Mouse (Mus musculus): ENCODE results near the gene Ano9. TPM values are rescaled to one million over a fixed set of nuclear protein-coding genes. Genes with fewer than 3 reads are reported as not detected.

Gene Ano9
- 0.27 and 0.32 TPM in 2 replicates for polyA plus RNA-seq (2014; fragmentation: Nextera tagmentation; extraction: Ambion mirVana)

- Histone ChIP-seq H3K36me3 (replicated peaks; ENCODE audit: control insufficient read depth, insufficient read depth) (no peaks in the 10 kb centered on the region), H3K27me3 (ENCODE audit: control insufficient read depth, insufficient read depth, low read length) (peaks cover 6% of the 10 kb centered on the region; the same call in 1 of the 2 replicates), H3K9me3 (ENCODE audit: control insufficient read depth, low read length) (no peaks in the 10 kb centered on the region), H3K4me3 (replicated peaks; ENCODE audit: low read length) (no peak within 1 kb of the TSS), H3K9ac (no peak within 1 kb of the TSS), H3K4me1 (replicated peaks; ENCODE audit: control insufficient read depth, insufficient read depth, low read length) (no peaks in the 10 kb centered on the region), H3K4me2 (replicated peaks) (no peak within 1 kb of the TSS), H3K27ac (no peak within 1 kb of the TSS)
- DNase-seq (ENCODE audit: low spot score) (no peak), ATAC-seq (ENCODE audit: low FRiP score) (no peak)
- WGBS = 21% methylated on average over 8 of the region's 9 CpGs
These were observed at the start of gene Ano9 for GRCm38 (mm10) chr7:141117636-141118035. Gene Ano9, minus strand, starts transcription at chr7:141117806.

DNA sequence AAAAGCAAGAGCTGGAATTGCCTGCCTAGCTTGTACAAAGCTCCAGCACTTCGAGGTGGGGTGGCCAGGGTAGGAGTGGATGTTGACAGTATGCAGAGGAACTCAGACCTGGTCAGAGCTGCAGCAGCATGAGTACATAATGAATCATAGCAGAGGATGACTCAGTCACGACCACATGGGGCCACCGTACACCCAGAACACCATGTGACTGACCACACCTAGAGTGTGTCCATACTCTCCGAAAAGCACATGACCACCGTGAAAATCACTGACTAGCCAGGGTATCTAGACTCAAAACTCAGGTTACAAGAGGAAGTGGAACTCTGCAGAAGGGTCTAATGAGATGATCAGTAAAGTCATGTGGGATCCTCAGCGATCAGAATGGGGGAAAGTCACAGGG is 47.2 kb upstream of the Ano9 start:
- no peaks in the 10 kb centered on the region for H3K27me3 ChIP-seq (ENCODE audit: control insufficient read depth, insufficient read depth, low read length)
- no peak for DNase-seq (ENCODE audit: low spot score)
- H3K4me2 ChIP-seq (replicated peaks) = no peak overlapping the region
- H3K9me3 ChIP-seq (ENCODE audit: control insufficient read depth, low read length) = no peaks in the 10 kb centered on the region
- no peak overlapping the region for H3K27ac ChIP-seq
- ATAC-seq (ENCODE audit: low FRiP score) = no peak
- WGBS = 96% methylated on average over 6 of the region's 6 CpGs
- no peak overlapping the region for H3K9ac ChIP-seq
- peaks cover 8% of the 10 kb centered on the region; the same call in 1 of the 2 replicates for H3K4me1 ChIP-seq (replicated peaks; ENCODE audit: control insufficient read depth, insufficient read depth, low read length)
- H3K4me3 ChIP-seq (replicated peaks; ENCODE audit: low read length) = no peak overlapping the region
- peaks cover 34% of the 10 kb centered on the region for H3K36me3 ChIP-seq (replicated peaks; ENCODE audit: control insufficient read depth, insufficient read depth)

DNA sequence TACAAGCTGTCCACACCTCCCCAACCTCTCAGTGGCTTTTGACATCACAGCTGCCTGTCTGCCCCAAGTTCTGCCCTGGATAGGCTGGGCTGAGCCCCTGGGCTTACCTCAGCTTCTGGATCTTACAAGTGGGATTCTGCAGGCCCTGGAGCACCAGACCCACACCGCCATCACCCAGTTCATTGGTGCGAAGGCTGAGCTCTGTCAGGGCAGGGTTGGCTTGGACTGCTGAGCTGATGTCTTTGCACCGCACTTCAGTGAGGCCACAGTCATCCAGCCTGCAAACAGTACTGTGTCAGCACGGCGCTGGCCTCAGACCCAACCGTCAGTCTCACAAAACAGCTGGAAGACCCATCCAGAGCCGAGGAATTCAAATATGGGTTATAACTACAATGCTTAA is 46.8 kb upstream of the Ano9 start:
- Histone ChIP-seq H3K9me3 (ENCODE audit: control insufficient read depth, low read length) (no peaks in the 10 kb centered on the region), H3K4me1 (replicated peaks; ENCODE audit: control insufficient read depth, insufficient read depth, low read length) (peaks cover 8% of the 10 kb centered on the region; the same call in 1 of the 2 replicates), H3K36me3 (replicated peaks; ENCODE audit: control insufficient read depth, insufficient read depth) (peaks cover 34% of the 10 kb centered on the region), H3K4me2 (replicated peaks) (no peak overlapping the region), H3K9ac (no peak overlapping the region), H3K27ac (no peak overlapping the region), H3K4me3 (replicated peaks; ENCODE audit: low read length) (no peak overlapping the region), H3K27me3 (ENCODE audit: control insufficient read depth, insufficient read depth, low read length) (no peaks in the 10 kb centered on the region)
- no peak for DNase-seq (ENCODE audit: low spot score)
- ATAC-seq (ENCODE audit: low FRiP score) = no peak
- WGBS = 92% methylated on average over 7 of the region's 7 CpGs

GRCm38 (mm10) chr7:141155362-141155761 is 37.8 kb upstream of the Ano9 start:
- no peak overlapping the region for H3K27ac ChIP-seq
- H3K4me3 ChIP-seq (replicated peaks; ENCODE audit: low read length) = no peak overlapping the region
- H3K4me1 ChIP-seq (replicated peaks; ENCODE audit: control insufficient read depth, insufficient read depth, low read length) = no peaks in the 10 kb centered on the region
- no peaks in the 10 kb centered on the region for H3K9me3 ChIP-seq (ENCODE audit: control insufficient read depth, low read length)
- peaks cover 60% of the 10 kb centered on the region for H3K36me3 ChIP-seq (replicated peaks; ENCODE audit: control insufficient read depth, insufficient read depth)
- 91% methylated on average over 9 of the region's 9 CpGs for WGBS
- H3K4me2 ChIP-seq (replicated peaks) = no peak overlapping the region
- no peaks in the 10 kb centered on the region for H3K27me3 ChIP-seq (ENCODE audit: control insufficient read depth, insufficient read depth, low read length)
- ATAC-seq (ENCODE audit: low FRiP score) (no peak), DNase-seq (ENCODE audit: low spot score) (no peak)
- no peak overlapping the region for H3K9ac ChIP-seq

DNA sequence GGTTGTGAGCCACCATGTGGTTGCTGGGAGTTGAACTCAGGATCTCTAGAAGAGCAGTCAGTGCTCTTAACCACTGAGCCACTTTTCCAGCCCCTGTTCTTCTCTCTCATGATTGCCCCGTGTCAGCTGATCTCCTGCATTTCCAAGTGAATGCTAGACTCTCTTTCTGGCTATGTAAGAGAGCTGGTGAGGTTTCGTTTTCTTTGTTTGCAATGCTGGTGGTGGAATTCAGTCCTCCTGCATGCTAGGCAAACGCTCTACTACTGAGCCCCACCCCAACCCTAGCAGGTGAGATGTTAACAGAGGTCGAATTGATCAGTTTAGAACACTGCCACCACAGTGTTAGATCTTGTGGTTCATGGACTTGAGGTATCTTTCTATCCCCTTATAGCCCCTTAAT is 31.0 kb upstream of the Ano9 start:
- no peak overlapping the region for H3K4me3 ChIP-seq (replicated peaks; ENCODE audit: low read length)
- ATAC-seq (ENCODE audit: low FRiP score) (no peak), DNase-seq (ENCODE audit: low spot score) (no peak)
- H3K36me3 ChIP-seq (replicated peaks; ENCODE audit: control insufficient read depth, insufficient read depth) = peaks cover 47% of the 10 kb centered on the region
- H3K9me3 ChIP-seq (ENCODE audit: control insufficient read depth, low read length) = no peaks in the 10 kb centered on the region
- no peak overlapping the region for H3K27ac ChIP-seq
- no peaks in the 10 kb centered on the region for H3K4me1 ChIP-seq (replicated peaks; ENCODE audit: control insufficient read depth, insufficient read depth, low read length)
- WGBS = 81% methylated on average over 4 of the region's 4 CpGs
- H3K27me3 ChIP-seq (ENCODE audit: control insufficient read depth, insufficient read depth, low read length) = no peaks in the 10 kb centered on the region
- no peak overlapping the region for H3K9ac ChIP-seq
- no peak overlapping the region for H3K4me2 ChIP-seq (replicated peaks)

DNA sequence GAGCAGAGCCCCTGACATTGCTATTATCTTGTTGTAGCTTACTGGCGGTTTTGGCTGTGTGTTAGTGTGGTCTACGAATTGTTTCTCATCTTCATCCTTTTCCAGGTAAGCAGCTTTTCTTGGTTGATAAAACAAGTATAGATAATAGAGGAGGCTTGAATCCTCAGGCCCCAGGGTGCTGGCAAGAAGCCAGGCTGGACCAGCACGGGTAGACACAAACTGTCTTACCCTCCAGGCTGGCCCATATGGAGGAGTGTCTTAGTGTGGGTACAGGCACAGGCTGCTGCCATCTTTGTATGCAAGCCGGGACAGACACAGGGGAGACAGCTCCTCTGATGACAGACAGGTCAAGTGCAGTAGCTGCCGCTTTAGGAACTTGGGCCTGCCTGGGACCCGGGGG is 29.4 kb upstream of the Ano9 start:
- Histone ChIP-seq H3K27ac (no peak overlapping the region), H3K4me1 (replicated peaks; ENCODE audit: control insufficient read depth, insufficient read depth, low read length) (no peaks in the 10 kb centered on the region), H3K9me3 (ENCODE audit: control insufficient read depth, low read length) (no peaks in the 10 kb centered on the region), H3K27me3 (ENCODE audit: control insufficient read depth, insufficient read depth, low read length) (no peaks in the 10 kb centered on the region), H3K4me3 (replicated peaks; ENCODE audit: low read length) (no peak overlapping the region), H3K4me2 (replicated peaks) (no peak overlapping the region), H3K9ac (no peak overlapping the region), H3K36me3 (replicated peaks; ENCODE audit: control insufficient read depth, insufficient read depth) (peaks cover 45% of the 10 kb centered on the region)
- 82% methylated on average over 6 of the region's 6 CpGs for WGBS
- ATAC-seq (ENCODE audit: low FRiP score) = no peak
- no peak for DNase-seq (ENCODE audit: low spot score)

DNA sequence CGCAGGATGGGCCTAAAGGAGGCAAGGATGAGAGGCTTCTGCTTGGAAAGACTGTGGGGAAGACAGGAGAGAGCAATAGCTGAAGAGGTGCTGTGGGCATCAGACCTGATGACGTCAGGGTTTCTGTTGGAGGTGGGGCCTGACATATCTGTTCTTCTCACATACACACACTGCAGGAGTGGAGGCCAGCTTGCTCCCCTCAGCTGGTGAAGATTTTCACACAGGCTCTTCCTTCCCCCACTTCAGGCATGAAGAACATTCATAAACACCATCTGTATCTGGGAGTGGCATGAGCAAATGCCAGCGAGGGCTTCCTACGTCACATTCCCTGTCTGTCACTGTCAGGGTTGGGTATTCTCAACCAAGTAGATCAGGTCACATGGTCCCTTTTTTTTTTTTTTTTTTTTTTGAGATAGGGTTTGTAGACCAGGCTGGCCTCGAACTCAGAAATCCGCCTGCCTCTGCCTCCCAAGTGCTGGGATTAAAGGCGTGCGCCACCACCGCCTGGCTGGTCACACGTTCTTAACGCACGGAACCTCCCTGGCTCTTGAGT is 28.5 kb upstream of the Ano9 start:
- Histone ChIP-seq H3K4me3 (replicated peaks; ENCODE audit: low read length) (no peak overlapping the region), H3K9ac (no peak overlapping the region), H3K9me3 (ENCODE audit: control insufficient read depth, low read length) (no peaks in the 10 kb centered on the region), H3K4me1 (replicated peaks; ENCODE audit: control insufficient read depth, insufficient read depth, low read length) (no peaks in the 10 kb centered on the region), H3K36me3 (replicated peaks; ENCODE audit: control insufficient read depth, insufficient read depth) (peaks cover 36% of the 10 kb centered on the region), H3K27ac (no peak overlapping the region), H3K27me3 (ENCODE audit: control insufficient read depth, insufficient read depth, low read length) (no peaks in the 10 kb centered on the region), H3K4me2 (replicated peaks) (no peak overlapping the region)
- DNase-seq (ENCODE audit: low spot score) (no peak), ATAC-seq (ENCODE audit: low FRiP score) (no peak)
- 93% methylated on average over 12 of the region's 12 CpGs for whole genome bisulfite sequencing

GRCm38 (mm10) chr7:141145403-141145802 is 27.8 kb upstream of the Ano9 start:
- no peak overlapping the region for H3K27ac ChIP-seq
- H3K4me2 ChIP-seq (replicated peaks) = no peak overlapping the region
- H3K9ac ChIP-seq = no peak overlapping the region
- 76% methylated on average over 1 of the region's 1 CpGs for WGBS
- no peaks in the 10 kb centered on the region for H3K27me3 ChIP-seq (ENCODE audit: control insufficient read depth, insufficient read depth, low read length)
- no peak overlapping the region for H3K4me3 ChIP-seq (replicated peaks; ENCODE audit: low read length)
- H3K9me3 ChIP-seq (ENCODE audit: control insufficient read depth, low read length) = no peaks in the 10 kb centered on the region
- ATAC-seq (ENCODE audit: low FRiP score) (no peak), DNase-seq (ENCODE audit: low spot score) (no peak)
- no peaks in the 10 kb centered on the region for H3K4me1 ChIP-seq (replicated peaks; ENCODE audit: control insufficient read depth, insufficient read depth, low read length)
- H3K36me3 ChIP-seq (replicated peaks; ENCODE audit: control insufficient read depth, insufficient read depth) = peaks cover 34% of the 10 kb centered on the region

- Histone ChIP-seq H3K4me2 (replicated peaks) (no peak overlapping the region), H3K4me3 (replicated peaks; ENCODE audit: low read length) (no peak overlapping the region), H3K9ac (no peak overlapping the region), H3K27ac (no peak overlapping the region), H3K27me3 (ENCODE audit: control insufficient read depth, insufficient read depth, low read length) (no peaks in the 10 kb centered on the region), H3K36me3 (replicated peaks; ENCODE audit: control insufficient read depth, insufficient read depth) (peaks cover 36% of the 10 kb centered on the region), H3K4me1 (replicated peaks; ENCODE audit: control insufficient read depth, insufficient read depth, low read length) (no peaks in the 10 kb centered on the region), H3K9me3 (ENCODE audit: control insufficient read depth, low read length) (no peaks in the 10 kb centered on the region)
- no peak for ATAC-seq (ENCODE audit: low FRiP score)
- 89% methylated on average over 3 of the region's 3 CpGs for WGBS
- no peak for DNase-seq (ENCODE audit: low spot score)
These were observed 27.0 kb upstream of the Ano9 start for GRCm38 (mm10) chr7:141144650-141145049.

- no peak for DNase-seq (ENCODE audit: low spot score)
- no peaks in the 10 kb centered on the region for H3K27me3 ChIP-seq (ENCODE audit: control insufficient read depth, insufficient read depth, low read length)
- H3K36me3 ChIP-seq (replicated peaks; ENCODE audit: control insufficient read depth, insufficient read depth) = peaks cover 39% of the 10 kb centered on the region
- ATAC-seq (ENCODE audit: low FRiP score) = no peak
- H3K9ac ChIP-seq = no peak overlapping the region
- H3K9me3 ChIP-seq (ENCODE audit: control insufficient read depth, low read length) = no peaks in the 10 kb centered on the region
- H3K4me2 ChIP-seq (replicated peaks) = no peak overlapping the region
- WGBS = 90% methylated on average over 2 of the region's 2 CpGs
- no peak overlapping the region for H3K27ac ChIP-seq
- no peak overlapping the region for H3K4me3 ChIP-seq (replicated peaks; ENCODE audit: low read length)
- H3K4me1 ChIP-seq (replicated peaks; ENCODE audit: control insufficient read depth, insufficient read depth, low read length) = no peaks in the 10 kb centered on the region
These were observed 26.3 kb upstream of the Ano9 start for GRCm38 (mm10) chr7:141143861-141144260.

Data from hindbrain, embryonic 14.5 days (tissue).